Mouse (Mus musculus): ENCODE measurements around the gene Ppp1r14b. TPM values are rescaled to one million over a fixed set of nuclear protein-coding genes. Genes with fewer than 3 reads are reported as not detected.
A peak's percentile ranks its signal among the peaks of the same experiment; 100 is the strongest.

Gene Ppp1r14b
- polyA plus RNA-seq, 1 experiment from 2014 or later = 170 TPM

GRCm38 (mm10) chr19:7012426-7012825, 37.7 kb downstream of the Ppp1r14b start:
- H3K27me3 ChIP-seq (ENCODE audit: control insufficient read depth, insufficient read depth, low read length) = no peaks in the 10 kb centered on the region
- no peak for ATAC-seq (ENCODE audit: insufficient number of reproducible peaks, insufficient read depth, low FRiP score, low read depth)
- H3K36me3 ChIP-seq (ENCODE audit: control insufficient read depth, insufficient read depth, low read length) = no peaks in the 10 kb centered on the region
- WGBS = 85% methylated on average over 4 of the region's 4 CpGs
- no peak overlapping the region for H3K4me3 ChIP-seq (ENCODE audit: control insufficient read depth in 1 of 2, insufficient read depth in 1 of 2, low read depth in 1 of 2, low read length in 2 of 2)
- no peaks in the 10 kb centered on the region for H3K9me3 ChIP-seq (ENCODE audit: control insufficient read depth, low read length)
- no peak overlapping the region for H3K4me2 ChIP-seq (ENCODE audit: low read length)
- no peak overlapping the region for H3K9ac ChIP-seq (ENCODE audit: low read length)
- H3K4me1 ChIP-seq (ENCODE audit: control insufficient read depth in 2 of 2, insufficient read depth in 2 of 2, low read length in 2 of 2) = no peaks in the 10 kb centered on the region
- no peak overlapping the region for H3K27ac ChIP-seq (replicated peaks in 1 of 2; ENCODE audit: control insufficient read depth in 1 of 2, insufficient read depth in 1 of 2, low read depth in 2 of 2, low read length in 2 of 2)

GRCm38 (mm10) chr19:7013984-7014383, 39.2 kb downstream of the Ppp1r14b start:
- no peaks in the 10 kb centered on the region for H3K9me3 ChIP-seq (ENCODE audit: control insufficient read depth, low read length)
- ATAC-seq (ENCODE audit: insufficient number of reproducible peaks, insufficient read depth, low FRiP score, low read depth) = no peak
- peaks cover 6% of the 10 kb centered on the region in 2 experiments; a peak in 2 of 4 replicates for H3K4me1 ChIP-seq (ENCODE audit: control insufficient read depth in 2 of 2, insufficient read depth in 2 of 2, low read length in 2 of 2)
- no peak overlapping the region for H3K4me3 ChIP-seq (ENCODE audit: control insufficient read depth in 1 of 2, insufficient read depth in 1 of 2, low read depth in 1 of 2, low read length in 2 of 2)
- no peak overlapping the region for H3K9ac ChIP-seq (ENCODE audit: low read length)
- H3K27me3 ChIP-seq (ENCODE audit: control insufficient read depth, insufficient read depth, low read length) = no peaks in the 10 kb centered on the region
- WGBS = 82% methylated on average over 9 of the region's 9 CpGs
- H3K4me2 ChIP-seq (ENCODE audit: low read length) = no peak overlapping the region
- H3K36me3 ChIP-seq (ENCODE audit: control insufficient read depth, insufficient read depth, low read length) = peaks cover 4% of the 10 kb centered on the region; the same call in 1 of the 2 replicates
- no peak overlapping the region for H3K27ac ChIP-seq (replicated peaks in 1 of 2; ENCODE audit: control insufficient read depth in 1 of 2, insufficient read depth in 1 of 2, low read depth in 2 of 2, low read length in 2 of 2)

- no peaks in the 10 kb centered on the region for H3K9me3 ChIP-seq (ENCODE audit: control insufficient read depth, low read length)
- no peak overlapping the region for H3K4me3 ChIP-seq (ENCODE audit: control insufficient read depth in 1 of 2, insufficient read depth in 1 of 2, low read depth in 1 of 2, low read length in 2 of 2)
- H3K4me1 ChIP-seq (ENCODE audit: control insufficient read depth in 2 of 2, insufficient read depth in 2 of 2, low read length in 2 of 2) = peaks cover 6 to 9% of the 10 kb centered on the region in 2 experiments; a peak in 2 of 4 replicates
- H3K9ac ChIP-seq (ENCODE audit: low read length) = no peak overlapping the region
- ATAC-seq (ENCODE audit: insufficient number of reproducible peaks, insufficient read depth, low FRiP score, low read depth) = 0 out of 2 replicates have a peak, but pooled peaks have one; percentile 38
- no peak overlapping the region for H3K4me2 ChIP-seq (ENCODE audit: low read length)
- 82% methylated on average over 20 of the region's 20 CpGs for WGBS
- H3K36me3 ChIP-seq (ENCODE audit: control insufficient read depth, insufficient read depth, low read length) = peaks cover 10% of the 10 kb centered on the region
- no peak overlapping the region for H3K27ac ChIP-seq (replicated peaks in 1 of 2; ENCODE audit: control insufficient read depth in 1 of 2, insufficient read depth in 1 of 2, low read depth in 2 of 2, low read length in 2 of 2)
- H3K27me3 ChIP-seq (ENCODE audit: control insufficient read depth, insufficient read depth, low read length) = no peaks in the 10 kb centered on the region
Observed at GRCm38 (mm10) chr19:7014481-7015135, 39.8 kb downstream of the Ppp1r14b start.

GRCm38 (mm10) chr19:7017541-7018457, 43.0 kb downstream of the Ppp1r14b start:
- Histone ChIP-seq H3K27ac (replicated peaks in 1 of 2; ENCODE audit: control insufficient read depth in 1 of 2, insufficient read depth in 1 of 2, low read depth in 2 of 2, low read length in 2 of 2) (peak overlapping the region; percentile 29 to 48; a peak in 3 of 4 replicates), H3K27me3 (ENCODE audit: control insufficient read depth, insufficient read depth, low read length) (no peaks in the 10 kb centered on the region), H3K4me3 (ENCODE audit: control insufficient read depth in 1 of 2, insufficient read depth in 1 of 2, low read depth in 1 of 2, low read length in 2 of 2) (no peak overlapping the region), H3K9me3 (ENCODE audit: control insufficient read depth, low read length) (no peaks in the 10 kb centered on the region), H3K4me2 (ENCODE audit: low read length) (peak overlapping the region; percentile 18; the same call in 1 of the 2 replicates), H3K4me1 (ENCODE audit: control insufficient read depth in 2 of 2, insufficient read depth in 2 of 2, low read length in 2 of 2) (peaks cover 6 to 9% of the 10 kb centered on the region in 2 experiments; a peak in 2 of 4 replicates), H3K9ac (ENCODE audit: low read length) (peak overlapping the region; percentile 16; the same call in 1 of the 2 replicates), H3K36me3 (ENCODE audit: control insufficient read depth, insufficient read depth, low read length) (peaks cover 42% of the 10 kb centered on the region)
- WGBS = 64% methylated on average over 12 of the region's 12 CpGs
- no peak for ATAC-seq (ENCODE audit: insufficient number of reproducible peaks, insufficient read depth, low FRiP score, low read depth)

GRCm38 (mm10) chr19:7018546-7018945, 43.8 kb downstream of the Ppp1r14b start:
- Histone ChIP-seq H3K4me2 (ENCODE audit: low read length) (no peak overlapping the region), H3K9ac (ENCODE audit: low read length) (peak overlapping the region; percentile 11; the same call in 1 of the 2 replicates), H3K27ac (replicated peaks in 1 of 2; ENCODE audit: control insufficient read depth in 1 of 2, insufficient read depth in 1 of 2, low read depth in 2 of 2, low read length in 2 of 2) (peak overlapping the region; percentile 29 to 48; a peak in 3 of 4 replicates), H3K27me3 (ENCODE audit: control insufficient read depth, insufficient read depth, low read length) (no peaks in the 10 kb centered on the region), H3K36me3 (ENCODE audit: control insufficient read depth, insufficient read depth, low read length) (peaks cover 49% of the 10 kb centered on the region), H3K4me3 (ENCODE audit: control insufficient read depth in 1 of 2, insufficient read depth in 1 of 2, low read depth in 1 of 2, low read length in 2 of 2) (no peak overlapping the region), H3K4me1 (ENCODE audit: control insufficient read depth in 2 of 2, insufficient read depth in 2 of 2, low read length in 2 of 2) (peaks cover 6 to 9% of the 10 kb centered on the region in 2 experiments; a peak in 2 of 4 replicates), H3K9me3 (ENCODE audit: control insufficient read depth, low read length) (no peaks in the 10 kb centered on the region)
- no peak for ATAC-seq (ENCODE audit: insufficient number of reproducible peaks, insufficient read depth, low FRiP score, low read depth)
- 82% methylated on average over 11 of the region's 11 CpGs for WGBS

- WGBS = 60% methylated on average over 5 of the region's 5 CpGs
- no peak within 1 kb of the TSS for H3K4me2 ChIP-seq (ENCODE audit: low read length)
- H3K27me3 ChIP-seq (ENCODE audit: control insufficient read depth, insufficient read depth, low read length) = no peaks in the 10 kb centered on the region
- H3K36me3 ChIP-seq (ENCODE audit: control insufficient read depth, insufficient read depth, low read length) = peaks cover 56% of the 10 kb centered on the region
- peak within 1 kb of the TSS; percentile 11; the same call in 1 of the 2 replicates for H3K9ac ChIP-seq (ENCODE audit: low read length)
- ATAC-seq (ENCODE audit: insufficient number of reproducible peaks, insufficient read depth, low FRiP score, low read depth) = 0 out of 2 replicates have a peak, but pooled peaks have one; percentile 36
- peaks cover 6 to 9% of the 10 kb centered on the region in 2 experiments; a peak in 2 of 4 replicates for H3K4me1 ChIP-seq (ENCODE audit: control insufficient read depth in 2 of 2, insufficient read depth in 2 of 2, low read length in 2 of 2)
- H3K9me3 ChIP-seq (ENCODE audit: control insufficient read depth, low read length) = no peaks in the 10 kb centered on the region
- no peak within 1 kb of the TSS for H3K4me3 ChIP-seq (ENCODE audit: control insufficient read depth in 1 of 2, insufficient read depth in 1 of 2, low read depth in 1 of 2, low read length in 2 of 2)
- H3K27ac ChIP-seq (replicated peaks in 1 of 2; ENCODE audit: control insufficient read depth in 1 of 2, insufficient read depth in 1 of 2, low read depth in 2 of 2, low read length in 2 of 2) = peak within 1 kb of the TSS; percentile 35 to 48
Observed at GRCm38 (mm10) chr19:7019191-7019590, 44.4 kb downstream of the Ppp1r14b start, which contains the start of gene Fermt3. Gene Fermt3, minus strand, starts transcription at chr19:7019469.

GRCm38 (mm10) chr19:7020224-7020641, 45.5 kb downstream of the Ppp1r14b start:
- 50% methylated on average over 3 of the region's 3 CpGs for WGBS
- no peak overlapping the region for H3K27ac ChIP-seq (replicated peaks in 1 of 2; ENCODE audit: control insufficient read depth in 1 of 2, insufficient read depth in 1 of 2, low read depth in 2 of 2, low read length in 2 of 2)
- peaks cover 6 to 9% of the 10 kb centered on the region in 2 experiments; a peak in 2 of 4 replicates for H3K4me1 ChIP-seq (ENCODE audit: control insufficient read depth in 2 of 2, insufficient read depth in 2 of 2, low read length in 2 of 2)
- H3K27me3 ChIP-seq (ENCODE audit: control insufficient read depth, insufficient read depth, low read length) = no peaks in the 10 kb centered on the region
- ATAC-seq (ENCODE audit: insufficient number of reproducible peaks, insufficient read depth, low FRiP score, low read depth) = no peak
- no peaks in the 10 kb centered on the region for H3K9me3 ChIP-seq (ENCODE audit: control insufficient read depth, low read length)
- no peak overlapping the region for H3K4me3 ChIP-seq (ENCODE audit: control insufficient read depth in 1 of 2, insufficient read depth in 1 of 2, low read depth in 1 of 2, low read length in 2 of 2)
- H3K9ac ChIP-seq (ENCODE audit: low read length) = no peak overlapping the region
- H3K4me2 ChIP-seq (ENCODE audit: low read length) = no peak overlapping the region
- peaks cover 66% of the 10 kb centered on the region for H3K36me3 ChIP-seq (ENCODE audit: control insufficient read depth, insufficient read depth, low read length)
